Comparison of ENCODE assay signal across 19 mouse cellular contexts in the genomic region with DNA sequence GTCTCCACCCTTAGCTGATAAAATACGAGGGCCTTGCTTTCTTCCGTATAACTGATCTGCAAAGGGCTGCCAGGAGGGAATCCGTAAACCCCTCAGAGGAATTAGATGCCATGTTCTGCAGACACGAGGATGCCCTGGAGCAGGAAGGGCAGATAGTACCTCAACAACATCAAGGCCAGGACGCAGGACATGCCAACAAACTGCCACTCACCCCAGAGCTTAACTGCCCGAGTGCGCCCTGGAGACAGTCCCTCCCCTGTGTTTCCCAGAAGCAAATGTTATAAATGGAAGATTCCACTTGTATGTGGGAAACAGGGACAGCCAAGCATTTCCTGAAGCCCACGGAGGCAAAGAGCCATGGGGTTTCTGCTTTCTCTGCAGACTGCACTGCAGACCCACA.
"Had no signal": no experiment of that assay in that cellular context is flagged by ENCODE, and none has a peak within 500 bp of the region (broad histone marks: within the 10 kb centered on the region; RNA-seq: fewer than 3 reads in every experiment).

No protein-coding gene starts in this region.

- H3K4me3 ChIP-seq: limb, embryonic 10.5 days; limb, embryonic 13.5 days; liver, embryonic 12.5 days; liver, embryonic 15.5 days; lung, embryonic 15.5 days; neural tube, embryonic 12.5 days; neural tube, embryonic 15.5 days had no signal

- H3K4me1 ChIP-seq: liver, embryonic 12.5 days; liver, embryonic 15.5 days; lung, embryonic 15.5 days had no signal

- H3K9ac ChIP-seq: limb, embryonic 13.5 days; liver, embryonic 12.5 days; liver, embryonic 15.5 days; lung, embryonic 15.5 days; neural tube, embryonic 12.5 days; neural tube, embryonic 15.5 days had no signal

- H3K27ac ChIP-seq: limb, embryonic 10.5 days; limb, embryonic 13.5 days; liver, embryonic 12.5 days; liver, embryonic 15.5 days; lung, embryonic 15.5 days; neural tube, embryonic 12.5 days; neural tube, embryonic 15.5 days had no signal

- DNase-seq: kidney, adult 9 months; kidney, postnatal 14 days; kidney, postnatal 4 days; liver; lung, adult 18-20 months; lung, postnatal 10 days; lung, postnatal 36 days; midbrain, embryonic 14.5 days; right cerebral cortex, adult 18-20 months; thymus, adult 18-20 months; thymus, postnatal 36 days had no signal

- H3K4me2 ChIP-seq: limb, embryonic 13.5 days; liver, embryonic 12.5 days; liver, embryonic 15.5 days; lung, embryonic 15.5 days; midbrain, embryonic 11.5 days; neural tube, embryonic 12.5 days; neural tube, embryonic 15.5 days had no signal

- H3K36me3 ChIP-seq: limb, embryonic 10.5 days; limb, embryonic 13.5 days; liver, embryonic 12.5 days; liver, embryonic 15.5 days; lung, embryonic 15.5 days; neural tube, embryonic 12.5 days; neural tube, embryonic 15.5 days had no signal
